In genomic region chr1:80606131-80606754, GRCm38 (mm10) we compare ENCODE assay signal across 13 mouse cellular contexts.
A peak's percentile ranks its signal among the peaks of the same experiment; 100 is the strongest.
DNase-seq lines count a peak whose midpoint lies in the region; TF ChIP-seq lines count a peak whose summit lies in the region.
"Had no signal": no experiment of that assay in that cellular context is flagged by ENCODE, and none has a peak within 500 bp of the region (broad histone marks: within the 10 kb centered on the region; RNA-seq: fewer than 3 reads in every experiment).

No protein-coding gene starts in this region.

- no peak overlapping the region for H3K4me3 ChIP-seq in gastrocnemius, adult 2 months
- H3K4me3 ChIP-seq: forebrain, embryonic 12.5 days; limb, embryonic 15.5 days; neural tube, embryonic 12.5 days had no signal

- DNase-seq in gastrocnemius, adult 2 months, result peak; percentile 21
- no peak for DNase-seq in gastrocnemius, adult 18-20 months (ENCODE audit: low spot score)
- DNase-seq in urinary bladder, postnatal 14 days (ENCODE audit: low spot score), result peak; percentile 26
- no peak for DNase-seq in urinary bladder, adult 2 months (ENCODE audit: low spot score)
- DNase-seq in left cerebral cortex, postnatal 14 days (ENCODE audit: low spot score in 2 of 2), result peak; percentile 7 to 33
- no peak for DNase-seq in cerebellum, postnatal 14 days
- no peak for DNase-seq in thymus, postnatal 10 days (ENCODE audit: low spot score in 2 of 2)
- DNase-seq in c-Kit-positive CD71-positive TER-119-positive erythroid progenitor cells, embryonic 14.5 days (ENCODE audit: low spot score), result no peak
- DNase-seq: kidney, adult 2 months had no signal

- H3K27ac ChIP-seq in gastrocnemius, adult 2 months, result no peak overlapping the region
- H3K27ac ChIP-seq: forebrain, embryonic 12.5 days; limb, embryonic 15.5 days; macrophage; neural tube, embryonic 12.5 days had no signal

- TF ChIP-seq CTCF in gastrocnemius, adult 2 months (IDR thresholded peaks at IDR 0.05), result no peak

- intact Hi-C loops in gastrocnemius, adult 2 months (cut with DNase I), result no loop called here
- intact Hi-C loops in left cerebral cortex, postnatal 14 days (cut with DNase I), result no loop called here

Comparison
In these comparisons a context has a peak if more than half of its experiments do, and no peak if none do; other contexts are left out.
1. DNase-seq: peak in gastrocnemius, adult 2 months (single experiment), urinary bladder, postnatal 14 days (single experiment) and left cerebral cortex, postnatal 14 days (2 of 2); none in gastrocnemius, adult 18-20 months (single experiment), urinary bladder, adult 2 months (single experiment), cerebellum, postnatal 14 days (0 of 2), thymus, postnatal 10 days (0 of 2) and c-Kit-positive CD71-positive TER-119-positive erythroid progenitor cells, embryonic 14.5 days (single experiment).